Mouse (Mus musculus): Measurements from ENCODE around the gene Zg16. TPM values are rescaled to one million over a fixed set of nuclear protein-coding genes. Genes with fewer than 3 reads are reported as not detected.

The Zg16 gene
- polyA plus RNA-seq, 1 experiment from 2014 or later, result not detected

- peak; percentile 44 for ATAC-seq (replicated peaks)
Observed at GRCm38 (mm10) chr7:127016486-127016938, 70.6 kb downstream of the Zg16 start.

GRCm38 (mm10) chr7:127016481-127016485 is 70.8 kb downstream of the Zg16 start, which contains the start of gene Pagr1b:
Gene Pagr1b, minus strand, starts transcription at chr7:127016484.
- H3K4me1 ChIP-seq, result peaks cover 62% of the 10 kb centered on the region

More at GRCm38 (mm10) chr7:127016486-127016938, 70.6 kb downstream of the Zg16 start:
- WGBS, result 0% methylated on average over 22 of the region's 22 CpGs
- Histone ChIP-seq H3K9me3 (no peaks in the 10 kb centered on the region), H3K27ac (replicated peaks) (peak overlapping the region; percentile 98), H3K9ac (replicated peaks) (peak overlapping the region; percentile 84), H3K4me2 (replicated peaks) (peak overlapping the region; percentile 94), H3K4me1 (peaks cover 65% of the 10 kb centered on the region), H3K36me3 (peaks cover 17% of the 10 kb centered on the region), H3K27me3 (no peaks in the 10 kb centered on the region), H3K4me3 (peak overlapping the region; percentile 72)

GRCm38 (mm10) chr7:127016081-127016480 is 71.0 kb downstream of the Zg16 start:
- H3K4me1 ChIP-seq, result peaks cover 60% of the 10 kb centered on the region
- peak; percentile 1; the same call in 1 of the 2 replicates for ATAC-seq (replicated peaks)
- peak overlapping the region; percentile 72 for H3K4me3 ChIP-seq
- peak overlapping the region; percentile 94 for H3K4me2 ChIP-seq (replicated peaks)
- H3K27ac ChIP-seq (replicated peaks), result peak overlapping the region; percentile 98
- H3K9me3 ChIP-seq, result no peaks in the 10 kb centered on the region
- peaks cover 17% of the 10 kb centered on the region for H3K36me3 ChIP-seq
- peak overlapping the region; percentile 84 for H3K9ac ChIP-seq (replicated peaks)
- under 1% methylated on average over 10 of the region's 10 CpGs for WGBS
- no peaks in the 10 kb centered on the region for H3K27me3 ChIP-seq

More at GRCm38 (mm10) chr7:127016481-127016485, 70.8 kb downstream of the Zg16 start, which contains the start of gene Pagr1b:
- Histone ChIP-seq H3K4me3 (peak within 1 kb of the TSS; percentile 72), H3K9ac (replicated peaks) (peak within 1 kb of the TSS; percentile 84), H3K36me3 (peaks cover 17% of the 10 kb centered on the region), H3K4me2 (replicated peaks) (peak within 1 kb of the TSS; percentile 94), H3K27ac (replicated peaks) (peak within 1 kb of the TSS; percentile 98), H3K27me3 (no peaks in the 10 kb centered on the region), H3K9me3 (no peaks in the 10 kb centered on the region)
- ATAC-seq (replicated peaks), result no peak

GRCm38 (mm10) chr7:127014993-127015392 is 72.1 kb downstream of the Zg16 start:
- Histone ChIP-seq H3K27me3 (no peaks in the 10 kb centered on the region), H3K9me3 (no peaks in the 10 kb centered on the region), H3K36me3 (peaks cover 17% of the 10 kb centered on the region), H3K4me2 (replicated peaks) (no peak overlapping the region), H3K4me1 (peaks cover 49% of the 10 kb centered on the region), H3K27ac (replicated peaks) (no peak overlapping the region), H3K4me3 (no peak overlapping the region), H3K9ac (replicated peaks) (no peak overlapping the region)
- 94% methylated on average over 12 of the region's 12 CpGs for WGBS
- ATAC-seq (replicated peaks), result no peak

- Histone ChIP-seq H3K27ac (replicated peaks) (peak within 1 kb of the TSS; percentile 98; the same call in 1 of the 2 replicates), H3K27me3 (no peaks in the 10 kb centered on the region), H3K9ac (replicated peaks) (no peak within 1 kb of the TSS), H3K36me3 (peaks cover 17% of the 10 kb centered on the region), H3K4me3 (peak within 1 kb of the TSS; percentile 6; the same call in 1 of the 2 replicates), H3K4me2 (replicated peaks) (peak within 1 kb of the TSS; percentile 7; the same call in 1 of the 2 replicates), H3K4me1 (peaks cover 44% of the 10 kb centered on the region), H3K9me3 (no peaks in the 10 kb centered on the region)
- WGBS, result 76% methylated on average over 11 of the region's 11 CpGs
- no peak for ATAC-seq (replicated peaks)
Observed at GRCm38 (mm10) chr7:127014320-127014719, 72.8 kb downstream of the Zg16 start, which contains the start of gene Mvp. Gene Mvp, minus strand, starts transcription at chr7:127014621.

GRCm38 (mm10) chr7:127013385-127013784 is 73.7 kb downstream of the Zg16 start:
- Histone ChIP-seq H3K4me2 (replicated peaks) (no peak overlapping the region), H3K27me3 (no peaks in the 10 kb centered on the region), H3K4me1 (peaks cover 44% of the 10 kb centered on the region), H3K9me3 (no peaks in the 10 kb centered on the region), H3K4me3 (no peak overlapping the region), H3K36me3 (peaks cover 17% of the 10 kb centered on the region), H3K27ac (replicated peaks) (no peak overlapping the region), H3K9ac (replicated peaks) (no peak overlapping the region)
- no peak for ATAC-seq (replicated peaks)
- 90% methylated on average over 6 of the region's 6 CpGs for WGBS

- no peak overlapping the region for H3K4me2 ChIP-seq (replicated peaks)
- H3K9me3 ChIP-seq, result no peaks in the 10 kb centered on the region
- 94% methylated on average over 10 of the region's 10 CpGs for WGBS
- H3K27ac ChIP-seq (replicated peaks), result no peak overlapping the region
- ATAC-seq (replicated peaks), result no peak
- peaks cover 17% of the 10 kb centered on the region for H3K36me3 ChIP-seq
- no peaks in the 10 kb centered on the region for H3K27me3 ChIP-seq
- peaks cover 43% of the 10 kb centered on the region for H3K4me1 ChIP-seq
- no peak overlapping the region for H3K4me3 ChIP-seq
- H3K9ac ChIP-seq (replicated peaks), result no peak overlapping the region
Observed at GRCm38 (mm10) chr7:127012845-127013244, 74.3 kb downstream of the Zg16 start.

- no peak for ATAC-seq (replicated peaks)
- H3K4me1 ChIP-seq, result peaks cover 38% of the 10 kb centered on the region
- H3K4me3 ChIP-seq, result no peak overlapping the region
- H3K27me3 ChIP-seq, result no peaks in the 10 kb centered on the region
- no peak overlapping the region for H3K27ac ChIP-seq (replicated peaks)
- WGBS, result 93% methylated on average over 6 of the region's 6 CpGs
- no peak overlapping the region for H3K4me2 ChIP-seq (replicated peaks)
- peaks cover 17% of the 10 kb centered on the region for H3K36me3 ChIP-seq
- H3K9me3 ChIP-seq, result no peaks in the 10 kb centered on the region
- H3K9ac ChIP-seq (replicated peaks), result no peak overlapping the region
Observed at GRCm38 (mm10) chr7:127012374-127012773, 74.8 kb downstream of the Zg16 start.

- no peak for ATAC-seq (replicated peaks)
- H3K27ac ChIP-seq (replicated peaks), result no peak overlapping the region
- no peaks in the 10 kb centered on the region for H3K9me3 ChIP-seq
- H3K36me3 ChIP-seq, result peaks cover 17% of the 10 kb centered on the region
- H3K4me1 ChIP-seq, result peaks cover 37% of the 10 kb centered on the region
- H3K4me3 ChIP-seq, result no peak overlapping the region
- H3K4me2 ChIP-seq (replicated peaks), result no peak overlapping the region
- no peak overlapping the region for H3K9ac ChIP-seq (replicated peaks)
- no peaks in the 10 kb centered on the region for H3K27me3 ChIP-seq
- 70% methylated on average over 2 of the region's 2 CpGs for WGBS
Observed at GRCm38 (mm10) chr7:127011717-127012116, 75.4 kb downstream of the Zg16 start.

- peaks cover 35% of the 10 kb centered on the region for H3K4me1 ChIP-seq
- 96% methylated on average over 2 of the region's 2 CpGs for WGBS
Observed at GRCm38 (mm10) chr7:127011051-127011450, 76.1 kb downstream of the Zg16 start.

GRCm38 (mm10) chr7:127009307-127010085 is 77.6 kb downstream of the Zg16 start:
- Histone ChIP-seq H3K4me1 (peaks cover 21% of the 10 kb centered on the region), H3K4me3 (no peak overlapping the region), H3K36me3 (peaks cover 7% of the 10 kb centered on the region), H3K9me3 (no peaks in the 10 kb centered on the region), H3K4me2 (replicated peaks) (no peak overlapping the region), H3K9ac (replicated peaks) (no peak overlapping the region), H3K27me3 (no peaks in the 10 kb centered on the region), H3K27ac (replicated peaks) (peak overlapping the region; percentile 92)
- WGBS, result 81% methylated on average over 17 of the region's 17 CpGs
- ATAC-seq (replicated peaks), result no peak

More at GRCm38 (mm10) chr7:127011051-127011450, 76.1 kb downstream of the Zg16 start:
- H3K36me3 ChIP-seq, result peaks cover 17% of the 10 kb centered on the region
- no peak overlapping the region for H3K4me2 ChIP-seq (replicated peaks)
- no peak overlapping the region for H3K4me3 ChIP-seq
- H3K27ac ChIP-seq (replicated peaks), result no peak overlapping the region
- H3K9ac ChIP-seq (replicated peaks), result no peak overlapping the region
- H3K9me3 ChIP-seq, result no peaks in the 10 kb centered on the region
- H3K27me3 ChIP-seq, result no peaks in the 10 kb centered on the region
- no peak for ATAC-seq (replicated peaks)

GRCm38 (mm10) chr7:127008239-127009019 is 78.7 kb downstream of the Zg16 start:
- Histone ChIP-seq H3K4me2 (replicated peaks) (no peak overlapping the region), H3K9ac (replicated peaks) (no peak overlapping the region), H3K9me3 (no peaks in the 10 kb centered on the region), H3K27me3 (no peaks in the 10 kb centered on the region), H3K4me1 (peaks cover 15% of the 10 kb centered on the region), H3K27ac (replicated peaks) (peak overlapping the region; percentile 92), H3K36me3 (peaks cover 3% of the 10 kb centered on the region; the same call in 1 of the 2 replicates), H3K4me3 (no peak overlapping the region)
- 57% methylated on average over 9 of the region's 9 CpGs for WGBS
- ATAC-seq (replicated peaks), result peak; percentile 91
